Mouse (Mus musculus) cerebellum, adult (tissue): ENCODE data around the gene Gm20708.
"Not testable (repeated sequence)": the region's sequence is repeated elsewhere in the genome, so short reads cannot be mapped to it uniquely, and the experiment has no call there.

ENCODE experiments used
- ATAC-seq: cut with Nextera tagmentation; 2 replicates; pipeline ENCODE4 v1.9.2; 2017; ENCODE audit warnings: mild to moderate bottlenecking, moderate library complexity, mixed read lengths; ENCODE audit not compliant: insufficient number of reproducible peaks, low FRiP score, low TSS enrichment

Gm20708 gene

GRCm38 (mm10) chr11:117780582-117781111 lies 28.8 kb upstream of the Gm20708 start:
- no peak for ATAC-seq

- ATAC-seq: no peak
These were observed 28.2 kb upstream of the Gm20708 start for GRCm38 (mm10) chr11:117781199-117781821.

GRCm38 (mm10) chr11:117781993-117782704 lies 27.3 kb upstream of the Gm20708 start, which contains the start of the genes Tmc8 and Tmc6:
Gene Tmc8 (plus strand): TSS chr11:117782076.
Gene Tmc6 (minus strand): TSS chr11:117782198.
- no peak for ATAC-seq

GRCm38 (mm10) chr11:117782705-117783034 lies 26.8 kb upstream of the Gm20708 start:
- ATAC-seq: no peak

GRCm38 (mm10) chr11:117783089-117783488 lies 26.4 kb upstream of the Gm20708 start:
- ATAC-seq: no peak

- no peak for ATAC-seq
These were observed 25.7 kb upstream of the Gm20708 start for GRCm38 (mm10) chr11:117783683-117784309.

GRCm38 (mm10) chr11:117786294-117786693 lies 23.2 kb upstream of the Gm20708 start:
- no peak for ATAC-seq

GRCm38 (mm10) chr11:117788481-117788880 lies 21.0 kb upstream of the Gm20708 start:
- ATAC-seq: not testable (repeated sequence)

GRCm38 (mm10) chr11:117790286-117790685 lies 19.2 kb upstream of the Gm20708 start:
- ATAC-seq: no peak

GRCm38 (mm10) chr11:117790703-117791440 lies 18.6 kb upstream of the Gm20708 start:
- no peak for ATAC-seq

GRCm38 (mm10) chr11:117791441-117791761 lies 18.1 kb upstream of the Gm20708 start:
- no peak for ATAC-seq

GRCm38 (mm10) chr11:117792281-117792888 lies 17.1 kb upstream of the Gm20708 start:
- no peak for ATAC-seq

GRCm38 (mm10) chr11:117794035-117794551 lies 15.4 kb upstream of the Gm20708 start:
- no peak for ATAC-seq

GRCm38 (mm10) chr11:117796954-117797353 lies 12.5 kb upstream of the Gm20708 start:
- ATAC-seq: no peak

- ATAC-seq: no peak
These were observed 11.8 kb upstream of the Gm20708 start, which contains the start of gene 6030468B19Rik for GRCm38 (mm10) chr11:117797511-117798159. Gene 6030468B19Rik (plus strand): TSS chr11:117797660.

- no peak for ATAC-seq
These were observed 11.3 kb upstream of the Gm20708 start for GRCm38 (mm10) chr11:117798160-117798541.

GRCm38 (mm10) chr11:117799174-117799573 lies 10.3 kb upstream of the Gm20708 start:
- no peak for ATAC-seq

GRCm38 (mm10) chr11:117800038-117800437 lies 9.4 kb upstream of the Gm20708 start:
- no peak for ATAC-seq

GRCm38 (mm10) chr11:117801650-117802049 lies 7.8 kb upstream of the Gm20708 start:
- ATAC-seq: no peak
